Mouse (Mus musculus): ENCODE measurements around the gene Rasgrp4. TPM values are rescaled to one million over a fixed set of nuclear protein-coding genes. Genes with fewer than 3 reads are reported as not detected.
"Not testable (repeated sequence)": the region's sequence is repeated elsewhere in the genome, so short reads cannot be mapped to it uniquely, and the experiment has no call there.

Rasgrp4 gene
- 2.2 and 3.4 TPM in 2 replicates for polyA plus RNA-seq (2015; fragmentation: Nextera tagmentation; extraction: Ambion mirVana)

- peak; percentile 88 for DNase-seq (ENCODE audit: low spot score)
Observed at GRCm38 (mm10) chr7:29134693-29135386, at the start of gene Rasgrp4. TSS of gene Rasgrp4 (plus strand) at chr7:29134851.

GRCm38 (mm10) chr7:29085981-29086380 is 48.7 kb upstream of the Rasgrp4 start:
- no peak for DNase-seq (ENCODE audit: low spot score)

- DNase-seq (ENCODE audit: low spot score), result no peak
Observed at GRCm38 (mm10) chr7:29086902-29087301, 47.7 kb upstream of the Rasgrp4 start.

- DNase-seq (ENCODE audit: low spot score), result no peak
Observed at GRCm38 (mm10) chr7:29088817-29089216, 45.8 kb upstream of the Rasgrp4 start.

GRCm38 (mm10) chr7:29097131-29097530 is 37.5 kb upstream of the Rasgrp4 start:
- DNase-seq (ENCODE audit: low spot score), result no peak

GRCm38 (mm10) chr7:29101286-29102017 is 33.2 kb upstream of the Rasgrp4 start:
- DNase-seq (ENCODE audit: low spot score), result no peak

- no peak for DNase-seq (ENCODE audit: low spot score)
Observed at GRCm38 (mm10) chr7:29108992-29109955, 25.4 kb upstream of the Rasgrp4 start.

- no peak for DNase-seq (ENCODE audit: low spot score)
Observed at GRCm38 (mm10) chr7:29118142-29118851, 16.4 kb upstream of the Rasgrp4 start.

GRCm38 (mm10) chr7:29119526-29119925 is 15.1 kb upstream of the Rasgrp4 start:
- no peak for DNase-seq (ENCODE audit: low spot score)

GRCm38 (mm10) chr7:29122821-29123220 is 11.8 kb upstream of the Rasgrp4 start:
- DNase-seq (ENCODE audit: low spot score), result no peak

- DNase-seq (ENCODE audit: low spot score), result no peak
Observed at GRCm38 (mm10) chr7:29123531-29124358, 10.9 kb upstream of the Rasgrp4 start.

GRCm38 (mm10) chr7:29124970-29125369 is 9.7 kb upstream of the Rasgrp4 start, which contains the start of gene Ryr1:
TSS of gene Ryr1 (minus strand) at chr7:29125179.
- DNase-seq (ENCODE audit: low spot score), result peak; percentile 81

- DNase-seq (ENCODE audit: low spot score), result peak; percentile 86
Observed at GRCm38 (mm10) chr7:29126173-29126915, 8.3 kb upstream of the Rasgrp4 start.

GRCm38 (mm10) chr7:29128725-29129124 is 5.9 kb upstream of the Rasgrp4 start:
- DNase-seq (ENCODE audit: low spot score), result peak; percentile 58

- no peak for DNase-seq (ENCODE audit: low spot score)
Observed at GRCm38 (mm10) chr7:29134230-29134629, 421 bp upstream of the Rasgrp4 start.

GRCm38 (mm10) chr7:29137429-29137828 is 2.8 kb downstream of the Rasgrp4 start:
- no peak for DNase-seq (ENCODE audit: low spot score)

- not testable (repeated sequence) for DNase-seq (ENCODE audit: low spot score)
Observed at GRCm38 (mm10) chr7:29139237-29139636, 4.6 kb downstream of the Rasgrp4 start.

- peak; percentile 87 for DNase-seq (ENCODE audit: low spot score)
Observed at GRCm38 (mm10) chr7:29141416-29141815, 6.8 kb downstream of the Rasgrp4 start.

GRCm38 (mm10) chr7:29144006-29144405 is 9.4 kb downstream of the Rasgrp4 start:
- no peak for DNase-seq (ENCODE audit: low spot score)
